Mouse (Mus musculus) heart, embryonic 14.5 days (tissue): Measurements from ENCODE around the gene Rnf7. TPM values are rescaled to one million over a fixed set of nuclear protein-coding genes. Genes with fewer than 3 reads are reported as not detected.

Experiments
- ATAC-seq: fragments of 200-750 bp; cut with Nextera tagmentation; 2 replicates; pipeline ENCODE4 v1.8.0; 2017; ENCODE audit warnings: low read depth, moderate TSS enrichment; ENCODE audit not compliant: insufficient number of reproducible peaks, insufficient read depth, low FRiP score
- H3K27ac ChIP-seq, 2 experiments: fragments of 200-500 bp in 1 of 2; fragments of 300-500 bp in 1 of 2; sonication (generic) in 1 of 2; replicated peaks in 1 of 2; 2 replicates each; pipeline ENCODE4 v1.5.1; 2012 to 2014; ENCODE audit warnings: low read depth in 2 of 2, low read length in 2 of 2, control low read depth in 1 of 2, mild to moderate bottlenecking in 1 of 2, mixed read lengths in 1 of 2; ENCODE audit not compliant: control insufficient read depth in 1 of 2, insufficient read depth in 1 of 2
- H3K27me3 ChIP-seq: fragments of 300-500 bp; sonication (generic); 2 replicates; pipeline ENCODE4 v1.6.1; 2014; ENCODE audit warnings: mild to moderate bottlenecking, low read length, control low read depth; ENCODE audit not compliant: control insufficient read depth, insufficient read depth
- H3K36me3 ChIP-seq: fragments of 300-500 bp; sonication (generic); 2 replicates; pipeline ENCODE4 v1.6.1; 2014; ENCODE audit warnings: mild to moderate bottlenecking, control low read depth, low read length, mixed read lengths; ENCODE audit not compliant: control insufficient read depth, insufficient read depth
- H3K4me1 ChIP-seq, 2 experiments: fragments of 200-500 bp in 1 of 2; fragments of 300-500 bp in 1 of 2; sonication (generic) in 1 of 2; 2 replicates each; pipeline ENCODE4 v1.6.1; 2012 to 2014; ENCODE audit warnings: low read length in 2 of 2, control low read depth in 1 of 2, mixed read lengths in 1 of 2; ENCODE audit not compliant: control insufficient read depth in 2 of 2, insufficient read depth in 2 of 2
- H3K4me2 ChIP-seq: fragments of 300-500 bp; sonication (generic); 2 replicates; pipeline ENCODE4 v1.6.1; 2014; ENCODE audit warnings: mild to moderate bottlenecking, low read length
- H3K4me3 ChIP-seq, 2 experiments: fragments of 200-500 bp in 1 of 2; fragments of 300-500 bp in 1 of 2; sonication (generic) in 1 of 2; 2 replicates each; pipeline ENCODE4 v1.5.1; 2012 to 2014; ENCODE audit warnings: low read length in 2 of 2, mild to moderate bottlenecking in 2 of 2, control low read depth in 1 of 2, low read depth in 1 of 2, moderate library complexity in 1 of 2; ENCODE audit not compliant: control insufficient read depth in 1 of 2, insufficient read depth in 1 of 2
- H3K9ac ChIP-seq: fragments of 300-500 bp; sonication (generic); 2 replicates; pipeline ENCODE4 v1.6.1; 2014; ENCODE audit warnings: mild to moderate bottlenecking, low read length
- H3K9me3 ChIP-seq: fragments of 300-500 bp; sonication (generic); 2 replicates; pipeline ENCODE4 v1.6.1; 2016; ENCODE audit warnings: low read length, control low read depth; ENCODE audit not compliant: control insufficient read depth
- WGBS: fragments of 180-500 bp; shearing (Covaris S2); extraction: QIAGEN DNeasy Blood & Tissue Kit; methylation state at CpG from one replicate; pipeline ENCODE4 v1.1.7; 2014; 5-methylcytosine and 5-hydroxymethylcytosine counted together
- polyA plus RNA-seq: library from polyadenylated mRNA; unstranded; fragments of >200 nt; fragmentation: Nextera tagmentation; extraction: Ambion mirVana; gene quantifications from 2 replicates; pipeline ENCODE4 v1.2.1, GENCODE M21; 2014

Rnf7 gene
- polyA plus RNA-seq, 1 experiment from 2014 or later, result 257 TPM

- Histone ChIP-seq H3K9me3 (peaks cover 4% of the 10 kb centered on the region; the same call in 1 of the 2 replicates), H3K9ac (no peak overlapping the region), H3K4me3 (no peak overlapping the region), H3K4me1 (peaks cover 9 to 10% of the 10 kb centered on the region in 2 experiments), H3K27me3 (no peaks in the 10 kb centered on the region), H3K27ac (no peak overlapping the region), H3K4me2 (no peak overlapping the region), H3K36me3 (no peaks in the 10 kb centered on the region)
- ATAC-seq, result no peak
- WGBS, result 90% methylated on average over 9 of the region's 9 CpGs
These were observed 29.0 kb downstream of the Rnf7 start for GRCm38 (mm10) chr9:96449514-96449913.

GRCm38 (mm10) chr9:96445351-96445750 lies 33.1 kb downstream of the Rnf7 start:
- ATAC-seq, result no peak
- Histone ChIP-seq H3K9me3 (no peaks in the 10 kb centered on the region), H3K4me3 (no peak overlapping the region), H3K9ac (no peak overlapping the region), H3K4me1 (no peaks in the 10 kb centered on the region; a peak in 2 of 4 replicates), H3K27me3 (no peaks in the 10 kb centered on the region), H3K36me3 (no peaks in the 10 kb centered on the region), H3K4me2 (no peak overlapping the region), H3K27ac (no peak overlapping the region)
- 49% methylated on average over 4 of the region's 4 CpGs for WGBS

GRCm38 (mm10) chr9:96442081-96442480 lies 36.4 kb downstream of the Rnf7 start:
- H3K4me2 ChIP-seq, result no peak overlapping the region
- no peak overlapping the region for H3K4me3 ChIP-seq
- H3K9ac ChIP-seq, result no peak overlapping the region
- 20% methylated on average over 10 of the region's 10 CpGs for WGBS
- H3K9me3 ChIP-seq, result no peaks in the 10 kb centered on the region
- H3K27ac ChIP-seq, result no peak overlapping the region
- no peaks in the 10 kb centered on the region for H3K36me3 ChIP-seq
- H3K27me3 ChIP-seq, result no peaks in the 10 kb centered on the region
- no peak for ATAC-seq
- peaks cover 11% of the 10 kb centered on the region in 2 experiments for H3K4me1 ChIP-seq

DNA sequence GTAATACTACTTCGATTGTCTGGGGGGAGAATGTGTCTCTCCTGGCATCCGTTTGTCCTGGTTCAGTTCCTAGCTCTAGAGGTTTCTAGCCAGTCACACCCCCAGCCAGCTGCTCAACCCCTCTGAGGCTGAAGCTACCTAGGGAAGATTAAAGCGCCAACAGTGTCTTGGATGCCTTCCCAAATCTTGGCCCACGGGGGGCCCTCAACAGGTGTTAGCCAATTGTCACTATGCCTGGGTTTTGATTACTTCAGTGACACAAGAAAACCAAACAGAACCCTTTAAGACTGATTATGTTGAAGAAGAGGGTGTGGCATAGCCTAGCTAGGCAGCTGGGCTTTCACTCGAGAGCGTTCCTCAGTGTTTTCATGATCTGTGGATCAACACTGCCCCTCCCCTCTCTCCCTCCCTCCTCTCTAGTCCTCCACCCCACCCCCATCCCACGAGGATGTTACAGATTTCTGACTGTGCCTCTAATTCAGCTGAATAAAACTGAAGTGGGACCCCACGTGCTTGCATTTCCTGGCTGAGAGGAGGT lies 40.1 kb downstream of the Rnf7 start:
- Histone ChIP-seq H3K36me3 (no peaks in the 10 kb centered on the region), H3K4me1 (peaks cover 27 to 31% of the 10 kb centered on the region in 2 experiments), H3K4me2 (peak overlapping the region; percentile 69), H3K27me3 (no peaks in the 10 kb centered on the region), H3K9me3 (no peaks in the 10 kb centered on the region), H3K4me3 (peak overlapping the region; percentile 40 to 45), H3K27ac (peak overlapping the region; percentile 81 to 86), H3K9ac (peak overlapping the region; percentile 79)
- WGBS, result 6% methylated on average over 8 of the region's 8 CpGs
- peak; percentile 22; the same call in 1 of the 2 replicates for ATAC-seq

DNA sequence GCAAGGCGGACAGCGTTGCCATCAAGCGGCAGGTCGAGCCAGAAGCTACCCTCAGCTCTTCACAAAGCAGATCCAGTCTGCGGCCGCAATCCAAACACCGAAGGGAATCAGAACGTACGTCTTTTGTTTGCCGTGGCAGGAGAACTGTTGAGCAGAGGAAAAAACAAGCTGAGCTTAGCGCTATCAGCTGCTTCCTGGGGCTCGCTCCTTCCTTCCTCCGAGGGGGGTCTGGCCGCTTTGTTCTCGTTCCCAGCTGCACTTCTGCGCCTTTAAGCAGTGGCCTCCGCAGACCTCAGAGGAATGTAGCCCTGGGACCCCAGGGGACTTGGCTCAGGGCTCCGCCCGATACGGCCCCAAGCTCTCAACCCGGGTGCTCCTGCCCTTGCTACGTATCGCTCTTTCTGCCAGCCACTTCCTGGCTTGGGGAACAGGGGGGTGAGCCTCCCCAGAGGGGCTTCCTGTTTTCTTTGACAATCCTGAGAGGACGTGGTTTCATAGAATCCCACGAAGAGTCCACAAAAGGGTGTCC lies 40.6 kb downstream of the Rnf7 start:
- under 1% methylated on average over 25 of the region's 25 CpGs for WGBS
- peak overlapping the region; percentile 69 for H3K4me2 ChIP-seq

GRCm38 (mm10) chr9:96436901-96437804 lies 41.3 kb downstream of the Rnf7 start:
- peak; percentile 16 for ATAC-seq
- H3K27me3 ChIP-seq, result no peaks in the 10 kb centered on the region

More for the DNA sequence above, 40.6 kb downstream of the Rnf7 start:
- Histone ChIP-seq H3K4me1 (peaks cover 27 to 31% of the 10 kb centered on the region in 2 experiments), H3K9me3 (no peaks in the 10 kb centered on the region), H3K27me3 (no peaks in the 10 kb centered on the region), H3K36me3 (no peaks in the 10 kb centered on the region), H3K9ac (peak overlapping the region; percentile 79), H3K27ac (peak overlapping the region; percentile 81 to 86), H3K4me3 (peak overlapping the region; percentile 40 to 45)
- peak; percentile 81 for ATAC-seq

GRCm38 (mm10) chr9:96432575-96432974 lies 45.9 kb downstream of the Rnf7 start:
- H3K9ac ChIP-seq, result no peak overlapping the region
- 77% methylated on average over 3 of the region's 3 CpGs for WGBS
- ATAC-seq, result no peak

More at GRCm38 (mm10) chr9:96436901-96437804, 41.3 kb downstream of the Rnf7 start:
- Histone ChIP-seq H3K4me3 (peak overlapping the region; percentile 40 to 45), H3K9ac (peak overlapping the region; percentile 79), H3K9me3 (no peaks in the 10 kb centered on the region), H3K36me3 (no peaks in the 10 kb centered on the region), H3K4me1 (peaks cover 27 to 31% of the 10 kb centered on the region in 2 experiments), H3K4me2 (peak overlapping the region; percentile 69), H3K27ac (peak overlapping the region; percentile 81 to 86)
- WGBS, result 10% methylated on average over 28 of the region's 28 CpGs

More at GRCm38 (mm10) chr9:96432575-96432974, 45.9 kb downstream of the Rnf7 start:
- Histone ChIP-seq H3K4me3 (no peak overlapping the region), H3K27ac (no peak overlapping the region), H3K9me3 (no peaks in the 10 kb centered on the region), H3K27me3 (no peaks in the 10 kb centered on the region), H3K36me3 (no peaks in the 10 kb centered on the region), H3K4me1 (peaks cover 21 to 25% of the 10 kb centered on the region in 2 experiments), H3K4me2 (no peak overlapping the region)
